Mouse (Mus musculus) embryonic fibroblast, embryonic 13.5 days (primary cell): ENCODE results near the gene Zfp110. TPM values are rescaled to one million over a fixed set of nuclear protein-coding genes. Genes with fewer than 3 reads are reported as not detected.
"Not testable (repeated sequence)": the region's sequence is repeated elsewhere in the genome, so short reads cannot be mapped to it uniquely, and the experiment has no call there.

Source experiments
- H3K27ac ChIP-seq: 2 replicates; pipeline ENCODE4 v1.5.1; 2012; ENCODE audit warnings: low read length, control low read depth, inconsistent platforms; ENCODE audit not compliant: insufficient read depth
- H3K4me1 ChIP-seq: 2 replicates; pipeline ENCODE4 v1.6.1; 2011; ENCODE audit warnings: low read length; ENCODE audit not compliant: control insufficient read depth, insufficient read depth
- H3K4me3 ChIP-seq: 2 replicates; pipeline ENCODE4 v1.5.1; 2011; ENCODE audit warnings: mild to moderate bottlenecking, control low read depth, low read length; ENCODE audit not compliant: insufficient read depth
- CTCF ChIP-seq: IDR thresholded peaks from 2 replicates; pipeline ENCODE4 v1.5.1; 2011; ENCODE audit warnings: mild to moderate bottlenecking, control low read depth, low read length, moderate library complexity, borderline replicate concordance; ENCODE audit not compliant: insufficient read depth
- POLR2A ChIP-seq: IDR thresholded peaks from 2 replicates; pipeline ENCODE4 v1.6.1; 2011; ENCODE audit warnings: low read depth, mild to moderate bottlenecking, control low read depth, low read length, moderate library complexity
- polyA plus RNA-seq: library from polyadenylated mRNA; stranded (reverse); fragments of >200 nt; gene quantifications from 2 replicates; pipeline ENCODE4 v1.2.4, GENCODE M21; 2011; ENCODE audit warnings: low read depth; ENCODE audit not compliant: missing spikeins, insufficient read length

The Zfp110 gene
- 25.6 and 27.3 TPM in 2 replicates for polyA plus RNA-seq

DNA sequence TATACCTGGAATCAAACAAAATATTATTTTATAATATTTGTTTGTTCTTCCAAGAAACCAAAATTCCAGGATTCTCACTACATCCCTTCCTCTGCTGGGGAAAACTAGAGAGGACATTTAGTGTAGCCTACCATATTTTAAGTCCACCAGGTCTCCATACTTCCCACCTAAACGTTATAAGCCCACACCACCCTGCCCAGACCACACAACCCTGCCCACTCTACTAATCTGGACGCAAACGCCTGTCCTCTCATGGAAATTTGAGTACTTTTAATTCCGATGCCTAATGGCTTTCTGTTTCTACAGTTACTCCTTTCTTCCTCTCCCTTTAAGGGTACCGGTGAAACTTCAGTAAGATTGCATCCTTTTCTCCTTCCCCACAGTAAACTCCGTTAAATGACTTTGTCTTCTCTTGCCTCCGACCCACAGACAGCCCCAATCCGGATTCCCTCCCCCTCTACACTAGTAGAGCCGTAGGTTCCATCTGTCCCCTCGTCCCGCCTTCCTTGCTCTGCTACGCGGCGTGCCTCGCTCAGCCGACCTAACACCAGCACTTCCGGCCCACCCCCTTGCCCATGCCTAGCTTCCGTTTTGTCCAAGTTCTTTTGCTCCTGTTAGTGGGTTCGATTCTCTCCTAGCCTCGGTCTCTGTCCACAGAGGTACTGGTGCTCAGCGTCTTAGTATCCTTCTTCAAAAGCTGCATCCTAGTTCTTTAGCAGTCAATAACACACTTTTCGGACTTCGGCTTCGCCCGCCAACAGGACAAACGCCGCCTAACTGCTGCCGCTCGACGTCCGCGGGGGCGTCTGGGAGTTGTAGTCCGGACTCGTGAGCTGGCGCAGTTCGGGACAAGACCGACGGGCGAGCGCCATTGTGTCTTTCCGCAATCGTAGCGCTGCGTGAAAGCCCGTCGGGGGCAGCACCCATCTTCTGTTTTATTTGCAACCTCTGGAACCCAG is at the start of gene Zfp110:
TSS of gene Zfp110 (plus strand) at position 600 of the 959 bp plus-strand sequence.
- Histone ChIP-seq H3K4me3 (peak within 1 kb of the TSS; percentile 64), H3K27ac (peak within 1 kb of the TSS; percentile 60), H3K4me1 (no peaks in the 10 kb centered on the region)
- TF ChIP-seq POLR2A (peak; percentile 89), CTCF (no peak)

DNA sequence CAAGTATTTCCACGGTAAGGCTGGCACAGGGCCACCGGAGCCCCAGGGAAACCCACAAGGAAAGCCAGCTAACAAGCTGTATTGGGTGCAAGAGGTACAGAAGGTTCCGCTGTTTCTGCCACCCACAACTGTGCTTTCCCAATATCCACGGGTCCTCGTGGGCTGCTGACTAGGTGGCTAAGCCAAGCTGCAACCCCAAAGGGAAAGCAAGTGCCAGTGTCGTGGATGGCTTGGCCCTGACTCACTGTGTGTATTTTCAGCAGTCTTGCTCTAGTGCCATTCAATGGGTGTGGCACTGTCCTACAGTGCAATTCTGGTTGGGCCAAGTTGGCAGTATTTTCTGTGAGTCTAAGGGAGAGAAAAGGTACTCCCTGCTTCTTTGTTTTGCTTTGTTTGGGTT is 47.2 kb upstream of the Zfp110 start:
- Histone ChIP-seq H3K27ac (no peak overlapping the region), H3K4me3 (no peak overlapping the region), H3K4me1 (no peaks in the 10 kb centered on the region)
- TF ChIP-seq CTCF (no peak), POLR2A (no peak)

DNA sequence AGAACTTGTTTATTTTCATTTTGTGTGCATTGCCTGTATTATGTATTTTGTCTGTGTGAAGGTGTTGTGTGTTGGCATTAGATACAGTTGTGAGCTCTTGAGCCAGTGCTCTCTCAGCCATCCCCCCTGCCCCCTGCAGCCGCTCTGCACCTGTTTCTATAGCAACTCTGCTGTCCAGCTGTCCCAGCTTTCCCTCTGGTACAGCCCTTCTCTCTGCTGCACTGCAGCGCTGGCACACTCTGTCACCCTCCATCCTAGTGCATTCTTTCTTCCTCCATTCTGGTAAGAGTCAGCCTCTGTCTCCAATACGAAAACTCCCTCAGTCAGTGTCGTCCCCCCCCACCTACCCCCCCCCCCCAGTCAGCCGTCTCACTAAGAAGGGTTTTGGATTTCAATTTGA is 46.5 kb upstream of the Zfp110 start:
- no peak for TF ChIP-seq CTCF
- TF ChIP-seq POLR2A: no peak
- H3K4me1 ChIP-seq: no peaks in the 10 kb centered on the region
- no peak overlapping the region for H3K27ac ChIP-seq
- H3K4me3 ChIP-seq: no peak overlapping the region

DNA sequence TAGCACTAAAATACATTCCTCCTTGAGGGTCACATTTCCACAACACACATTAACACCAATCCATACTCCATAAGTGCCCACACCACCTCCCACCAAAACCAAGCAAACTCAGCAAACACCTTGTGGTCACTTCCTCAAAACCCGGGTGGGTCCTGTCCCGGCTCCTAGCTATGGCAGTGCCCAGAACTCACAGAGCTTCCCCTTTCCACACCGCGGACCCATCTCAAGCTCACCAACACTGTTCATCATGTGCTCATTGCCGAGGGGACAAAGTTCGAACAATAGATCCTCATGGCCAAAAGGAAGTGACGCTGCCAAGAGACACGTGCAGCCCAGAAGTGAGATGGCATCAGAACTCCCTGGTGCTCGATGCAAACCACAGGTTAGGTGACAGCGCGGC is 41.9 kb upstream of the Zfp110 start:
- not testable (repeated sequence) for H3K27ac ChIP-seq, H3K4me1 ChIP-seq, H3K4me3 ChIP-seq

DNA sequence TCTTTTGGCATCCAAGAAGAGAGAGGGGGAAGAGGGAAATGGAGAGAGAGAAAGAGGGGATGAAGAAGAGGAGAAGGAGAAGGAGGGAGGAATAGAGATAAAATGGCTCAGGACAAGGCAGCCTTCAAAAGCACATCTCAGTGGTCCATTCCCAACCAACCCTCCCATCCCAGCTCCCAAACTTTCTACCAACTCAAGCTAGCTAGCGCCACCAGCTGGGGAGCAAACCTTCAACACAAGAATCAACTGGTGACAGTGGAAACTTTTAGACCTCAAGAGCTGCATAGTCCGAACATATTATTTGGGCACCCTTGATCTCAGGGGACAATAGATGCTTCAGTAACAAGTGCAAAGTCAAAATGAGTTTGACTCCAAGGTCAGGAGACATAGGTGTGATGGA is 36.6 kb upstream of the Zfp110 start:
- Histone ChIP-seq H3K27ac (no peak overlapping the region), H3K4me3 (no peak overlapping the region), H3K4me1 (no peaks in the 10 kb centered on the region)
- no peak for TF ChIP-seq CTCF
- TF ChIP-seq POLR2A: no peak

DNA sequence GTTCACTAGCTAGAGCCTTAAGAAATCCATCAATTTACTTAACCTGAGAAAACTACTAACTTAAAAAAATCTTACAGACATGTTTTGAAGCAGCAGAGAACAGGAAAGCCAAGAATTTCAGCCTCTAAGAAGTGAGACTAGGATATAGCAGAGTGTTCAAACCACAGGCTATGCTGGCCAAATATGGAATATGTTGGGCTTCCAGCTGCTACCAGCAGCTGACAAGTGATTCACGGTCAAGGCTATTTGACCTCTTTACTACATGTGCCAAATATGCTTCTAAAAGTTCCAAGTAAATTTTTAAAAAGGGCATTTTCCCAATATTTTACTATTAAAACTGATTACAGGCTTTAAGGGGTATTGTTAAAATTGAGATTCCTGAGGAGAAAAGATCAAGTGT is 35.0 kb upstream of the Zfp110 start:
- no peak overlapping the region; the same call in 1 of the 2 replicates for H3K27ac ChIP-seq
- TF ChIP-seq CTCF (no peak), POLR2A (no peak)
- no peak overlapping the region for H3K4me3 ChIP-seq
- H3K4me1 ChIP-seq: no peaks in the 10 kb centered on the region

DNA sequence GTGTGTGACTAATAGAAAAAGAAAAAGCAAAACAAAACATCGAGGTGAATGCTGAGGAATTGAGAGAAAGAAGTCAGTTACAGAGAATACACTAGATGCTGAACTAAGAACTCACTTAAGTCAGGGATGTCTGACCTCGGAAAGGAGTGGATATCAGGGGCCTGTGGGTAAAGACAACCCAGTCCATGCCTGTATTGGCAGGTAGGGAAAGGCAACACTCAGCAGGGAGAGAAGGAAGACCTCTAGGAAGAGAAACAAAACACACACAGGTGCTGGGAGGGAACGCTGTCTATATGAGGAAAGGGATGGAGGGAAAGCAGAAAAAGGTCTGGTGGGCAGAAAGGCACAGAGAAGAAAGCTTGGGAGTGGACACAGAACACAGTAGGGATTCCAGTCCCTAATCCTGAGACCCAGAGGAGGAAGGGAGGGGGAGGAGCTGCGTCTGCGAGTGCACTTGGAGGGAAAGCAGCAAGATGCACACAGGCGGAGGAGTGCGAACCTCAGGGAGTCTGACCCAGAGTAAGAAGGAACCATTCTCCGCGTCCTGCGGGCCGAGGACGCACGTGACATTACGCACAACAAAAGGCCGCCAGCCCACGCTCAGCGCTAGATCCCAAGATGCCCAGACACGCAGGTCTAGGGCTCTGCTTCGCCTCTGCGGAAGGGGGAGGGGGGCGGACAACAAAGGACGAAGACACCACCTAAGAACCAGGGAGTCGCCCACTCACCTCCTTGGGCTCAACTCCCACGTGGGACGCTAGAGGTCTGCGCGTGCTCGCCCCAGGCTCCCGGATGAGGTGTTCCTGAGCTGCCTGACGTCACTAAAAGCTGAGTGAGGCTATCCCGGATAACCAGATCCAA is 31.5 kb upstream of the Zfp110 start, which contains the start of gene Zscan18:
TSS of gene Zscan18 (minus strand) at position 770 of the 861 bp plus-strand sequence.
- TF ChIP-seq POLR2A (peak; percentile 62), CTCF (no peak)
- Histone ChIP-seq H3K27ac (no peak within 1 kb of the TSS; the same call in 1 of the 2 replicates), H3K4me3 (peak within 1 kb of the TSS; percentile 32), H3K4me1 (no peaks in the 10 kb centered on the region)

DNA sequence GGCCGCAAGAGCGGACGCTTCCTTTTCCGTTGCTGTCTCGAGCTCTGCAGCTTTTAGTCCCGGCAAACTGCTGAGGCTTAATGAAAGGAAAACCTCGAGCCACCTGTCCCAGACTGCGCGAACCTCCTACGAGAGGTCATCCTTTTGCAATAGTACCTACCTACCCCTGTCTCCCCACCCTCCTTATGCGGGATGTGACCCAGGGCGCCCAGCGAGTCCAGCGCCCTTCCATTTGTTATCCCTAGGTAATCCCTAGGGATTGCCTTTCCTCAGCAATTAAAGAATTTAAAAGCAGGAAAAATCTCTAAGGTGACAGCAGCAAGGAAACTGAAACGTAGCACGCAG is 30.9 kb upstream of the Zfp110 start:
- TF ChIP-seq CTCF: no peak
- 0 out of 2 replicates have a peak, but pooled peaks have one; percentile 5 for TF ChIP-seq POLR2A
- Histone ChIP-seq H3K4me1 (no peaks in the 10 kb centered on the region), H3K4me3 (peak overlapping the region; percentile 32), H3K27ac (no peak overlapping the region; the same call in 1 of the 2 replicates)

DNA sequence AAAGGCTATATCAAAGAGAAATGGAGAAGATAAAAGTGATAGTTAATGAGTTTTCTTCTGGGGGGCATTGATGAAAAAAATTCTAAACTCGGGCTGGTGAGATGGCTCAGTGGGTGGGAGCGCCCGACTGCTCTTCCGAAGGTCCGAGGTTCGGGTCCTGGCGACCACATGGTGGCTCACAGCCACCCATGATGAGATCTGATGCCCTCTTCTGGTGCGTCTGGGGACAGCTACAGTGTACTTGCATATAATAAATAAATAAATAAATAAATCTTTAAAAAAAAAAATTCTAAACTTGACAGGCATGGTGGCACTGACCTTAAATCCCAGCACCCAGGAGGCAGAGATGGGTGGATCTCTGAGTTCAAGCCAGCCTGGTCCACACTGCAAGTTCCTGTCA is 19.0 kb upstream of the Zfp110 start:
- Histone ChIP-seq H3K27ac (no peak overlapping the region), H3K4me3 (no peak overlapping the region), H3K4me1 (no peaks in the 10 kb centered on the region)
- TF ChIP-seq CTCF (no peak), POLR2A (no peak)

DNA sequence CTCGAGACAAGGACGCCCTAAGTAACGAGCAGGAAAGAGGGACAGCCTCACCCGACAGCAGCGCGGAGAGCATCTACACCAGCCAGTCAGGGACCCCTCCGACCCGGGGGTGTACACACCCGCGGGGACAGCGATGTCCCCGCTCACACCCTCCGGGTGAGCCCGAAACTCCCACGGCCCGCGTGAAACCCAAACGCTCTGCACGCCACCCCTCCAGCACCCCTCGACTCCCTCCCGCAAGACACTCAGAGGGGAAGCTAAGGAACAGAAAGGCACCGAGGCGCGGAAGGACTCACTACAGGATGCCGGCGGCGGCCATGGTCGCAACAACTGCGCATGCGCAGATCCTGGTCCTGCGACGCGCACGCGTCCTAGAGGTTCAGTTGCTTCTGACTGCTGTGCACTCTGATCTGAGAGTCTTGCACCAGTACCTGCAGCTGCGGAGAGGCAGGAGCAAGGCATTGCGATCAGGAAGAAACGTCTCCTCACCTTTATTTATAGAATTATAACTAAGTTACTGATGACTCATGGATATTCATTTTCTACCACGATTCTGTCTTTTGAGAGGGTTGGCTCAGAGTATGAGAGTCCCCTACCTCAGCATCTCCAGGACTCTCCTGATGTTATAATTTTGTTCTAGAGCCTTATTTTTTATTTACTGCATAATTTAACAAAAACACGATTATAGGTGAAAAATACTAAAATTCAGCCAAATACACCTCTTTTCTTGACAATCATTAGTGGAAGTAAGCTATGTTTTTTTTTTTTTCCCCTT is 15.9 kb upstream of the Zfp110 start, which contains the start of gene Zfp329:
TSS of gene Zfp329 (minus strand) at position 338 of the 775 bp plus-strand sequence.
- peak within 1 kb of the TSS; percentile 96 for H3K4me3 ChIP-seq
- TF ChIP-seq CTCF (no peak), POLR2A (peak; percentile 96)

More for the DNA sequence above, 15.9 kb upstream of the Zfp110 start, which contains the start of gene Zfp329:
- no peaks in the 10 kb centered on the region for H3K4me1 ChIP-seq
- H3K27ac ChIP-seq: peak within 1 kb of the TSS; percentile 48; the same call in 1 of the 2 replicates
